Mouse (Mus musculus) central nervous system, embryonic 14 days (tissue): ENCODE measurements around the gene Rap1gap2. TPM values are rescaled to one million over a fixed set of nuclear protein-coding genes. Genes with fewer than 3 reads are reported as not detected.

ENCODE experiments used
- polyA plus RNA-seq: library from polyadenylated mRNA; depleted of rRNA; stranded (reverse); fragments of >200 nt; gene quantifications from 2 replicates; pipeline ENCODE4 v1.2.3, GENCODE M21; 2012; rRNA removed

Gene Rap1gap2
- 15.4 and 15.8 TPM in 2 replicates for polyA plus RNA-seq

DNA sequence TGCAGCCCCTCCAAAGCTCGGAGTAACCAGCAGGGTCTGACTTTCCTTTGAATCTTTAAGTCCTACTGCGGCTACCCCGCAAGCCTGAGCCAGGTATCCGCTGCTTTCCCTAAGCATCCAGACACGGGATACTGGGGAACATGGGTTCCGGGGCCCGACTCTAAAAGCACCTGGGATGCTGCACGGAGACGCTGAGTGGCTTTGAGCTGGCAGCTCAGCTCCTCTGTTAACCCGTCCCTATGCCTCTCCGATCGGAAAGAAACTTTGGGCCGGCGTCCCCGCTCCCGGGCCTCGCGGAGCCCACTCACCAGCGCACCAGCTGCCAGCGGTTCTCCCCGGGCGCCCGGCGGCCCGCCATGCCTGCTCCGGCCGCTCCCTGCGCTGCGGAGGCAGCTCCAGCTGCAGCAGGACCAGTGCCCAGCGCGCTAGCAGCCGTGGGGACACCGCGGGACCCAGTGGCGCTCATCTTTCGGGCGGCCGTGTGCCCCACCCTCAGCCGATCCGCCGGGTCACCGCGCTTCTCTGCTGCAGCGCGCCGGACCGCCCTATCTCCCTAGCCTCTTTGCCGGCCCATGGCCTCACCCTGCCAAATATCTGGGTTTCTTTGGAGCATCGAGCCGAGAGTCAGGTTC is at the start of gene Rap1gap2:
TSS of gene Rap1gap2 (minus strand) at position 371 of the 632 bp plus-strand sequence.

DNA sequence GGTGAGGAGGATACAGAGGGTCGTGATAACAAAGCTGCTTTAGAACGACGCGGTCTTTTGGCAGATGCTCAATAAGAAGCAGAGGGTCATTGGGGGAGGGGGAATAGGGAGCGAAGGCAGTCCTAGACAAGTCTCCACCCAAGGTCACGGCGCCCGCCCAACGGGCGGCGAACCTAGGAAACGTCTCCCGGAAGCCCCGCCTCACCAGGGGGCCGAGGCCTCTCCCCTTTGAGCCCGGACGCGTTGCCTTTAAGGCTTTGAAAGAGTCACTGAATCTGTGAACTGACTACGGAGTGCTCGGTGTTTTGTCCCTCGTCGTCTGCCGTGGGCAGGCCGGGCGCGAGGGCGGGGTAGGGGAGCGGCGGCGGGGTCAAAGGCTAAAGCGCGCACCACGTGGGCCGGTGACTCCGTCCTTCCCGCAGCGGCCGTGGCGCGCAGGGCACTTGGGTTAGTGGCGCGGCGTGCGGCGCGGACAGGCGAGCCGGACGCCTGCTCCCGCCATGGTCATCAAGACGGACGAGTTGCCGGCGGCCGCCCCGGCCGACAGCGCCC is 38.5 kb upstream of the Rap1gap2 start, which contains the start of gene Cluh:
TSS of gene Cluh (plus strand) at position 401 of the 552 bp plus-strand sequence.

DNA sequence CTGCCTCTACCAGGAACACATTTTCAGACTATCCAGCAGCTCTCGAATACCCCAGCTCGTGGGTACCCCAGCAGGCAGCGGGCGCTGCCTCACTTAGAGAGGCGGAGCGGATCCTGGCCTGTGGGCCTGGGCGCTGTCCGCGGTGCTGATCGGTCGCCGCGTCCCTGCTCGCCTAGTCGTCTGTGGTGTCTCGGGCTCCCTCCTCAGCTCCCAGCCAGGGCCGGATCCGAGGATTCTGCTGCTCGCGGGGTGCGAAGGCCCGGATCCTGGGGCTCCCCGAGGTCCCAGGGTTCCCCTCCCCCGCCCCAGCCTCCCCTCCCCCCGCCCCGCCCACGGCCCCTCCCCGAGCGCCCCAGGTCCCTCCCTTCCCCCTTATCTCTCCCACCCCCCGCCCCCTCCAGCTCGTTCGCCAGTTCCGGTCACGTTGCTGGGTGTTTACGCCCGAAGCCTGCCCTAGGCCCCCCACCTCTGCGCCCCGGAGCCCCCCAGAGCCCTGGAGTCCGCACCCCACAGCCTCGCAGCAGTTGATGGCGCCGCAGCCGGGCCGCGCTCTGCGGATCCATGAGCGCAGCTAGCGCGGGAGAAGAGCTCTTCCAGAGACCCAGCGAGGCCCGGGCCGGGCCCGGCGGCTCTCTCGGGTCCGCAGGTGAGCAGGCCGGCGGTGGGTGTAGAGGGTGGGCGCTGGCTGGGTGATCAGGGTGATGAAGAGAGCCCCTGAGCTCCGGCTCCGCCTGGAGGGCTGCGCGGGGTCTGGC is 8.7 kb upstream of the Rap1gap2 start, which contains the start of gene Ccdc92b:
TSS of gene Ccdc92b (plus strand) at position 405 of the 755 bp plus-strand sequence.

GRCm38 (mm10) chr11:74361769-74362168 is 248.9 kb downstream of the Rap1gap2 start, which contains the start of gene Olfr412:
TSS of gene Olfr412 (plus strand) at chr11:74362069.

GRCm38 (mm10) chr11:74352550-74352949 is 258.2 kb downstream of the Rap1gap2 start, which contains the start of gene Olfr411:
TSS of gene Olfr411 (minus strand) at chr11:74352650.

DNA sequence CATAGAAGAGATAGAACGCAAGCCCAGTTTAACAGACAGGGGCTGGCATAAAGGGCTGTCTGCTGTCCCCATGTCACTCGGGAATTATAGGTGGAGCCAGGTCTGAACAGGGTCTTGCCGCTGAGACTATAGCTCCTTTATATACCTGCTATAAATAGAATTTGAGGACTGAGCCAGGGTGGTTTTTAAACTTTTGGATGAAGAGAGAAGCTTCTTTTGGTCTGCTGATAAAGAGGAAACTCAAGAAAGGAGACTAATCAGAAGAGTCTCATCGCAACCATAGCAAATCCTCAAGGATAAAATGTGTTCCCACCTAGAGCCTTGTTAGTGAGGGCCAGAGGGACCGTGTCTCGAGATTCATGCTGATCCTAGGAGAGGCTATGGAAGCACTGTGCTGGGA is 272.8 kb downstream of the Rap1gap2 start, which contains the start of gene Olfr410:
TSS of gene Olfr410 (minus strand) at position 101 of the 400 bp plus-strand sequence.

Other genes starting within 250 kb of the Rap1gap2 start
- not detected in 2 replicates for gene Olfr412, start 248.8 kb downstream of the Rap1gap2 start, polyA plus RNA-seq
- gene Ccdc92b, start 8.7 kb upstream of the Rap1gap2 start, polyA plus RNA-seq, result 5.4 and 5.6 TPM in 2 replicates
- 28.3 and 34.7 TPM in 2 replicates for gene Cluh, start 38.6 kb upstream of the Rap1gap2 start, polyA plus RNA-seq
- gene Pafah1b1, start 113.8 kb upstream of the Rap1gap2 start, polyA plus RNA-seq, result 103 and 110 TPM in 2 replicates
- 19.0 and 20.0 TPM in 2 replicates for gene Mettl16, start 159.9 kb upstream of the Rap1gap2 start, polyA plus RNA-seq
- gene Mnt, start 220.0 kb upstream of the Rap1gap2 start, polyA plus RNA-seq, result 27.6 and 29.3 TPM in 2 replicates